Mouse (Mus musculus) embryonic fibroblast, embryonic 13.5 days (primary cell): ENCODE data around the gene Tmem88. TPM values are rescaled to one million over a fixed set of nuclear protein-coding genes. Genes with fewer than 3 reads are reported as not detected.

ENCODE experiments used
- H3K27ac ChIP-seq: 2 replicates; pipeline ENCODE4 v1.5.1; 2012; ENCODE audit warnings: low read length, control low read depth, inconsistent platforms; ENCODE audit not compliant: insufficient read depth
- H3K4me1 ChIP-seq: 2 replicates; pipeline ENCODE4 v1.6.1; 2011; ENCODE audit warnings: low read length; ENCODE audit not compliant: control insufficient read depth, insufficient read depth
- H3K4me3 ChIP-seq: 2 replicates; pipeline ENCODE4 v1.5.1; 2011; ENCODE audit warnings: mild to moderate bottlenecking, control low read depth, low read length; ENCODE audit not compliant: insufficient read depth
- CTCF ChIP-seq: IDR thresholded peaks from 2 replicates; pipeline ENCODE4 v1.5.1; 2011; ENCODE audit warnings: mild to moderate bottlenecking, control low read depth, low read length, moderate library complexity, borderline replicate concordance; ENCODE audit not compliant: insufficient read depth
- POLR2A ChIP-seq: IDR thresholded peaks from 2 replicates; pipeline ENCODE4 v1.6.1; 2011; ENCODE audit warnings: low read depth, mild to moderate bottlenecking, control low read depth, low read length, moderate library complexity
- polyA plus RNA-seq: library from polyadenylated mRNA; stranded (reverse); fragments of >200 nt; gene quantifications from 2 replicates; pipeline ENCODE4 v1.2.4, GENCODE M21; 2011; ENCODE audit warnings: low read depth; ENCODE audit not compliant: missing spikeins, insufficient read length

Gene Tmem88
- polyA plus RNA-seq, 1 experiment: 9.1 TPM

GRCm38 (mm10) chr11:69416921-69417448 is 19.0 kb upstream of the Tmem88 start:
- Histone ChIP-seq H3K27ac (peak overlapping the region; percentile 72), H3K4me1 (peaks cover 9% of the 10 kb centered on the region), H3K4me3 (peak overlapping the region; percentile 21)
- TF ChIP-seq CTCF (no peak), POLR2A (no peak)

GRCm38 (mm10) chr11:69416509-69416908 is 18.5 kb upstream of the Tmem88 start:
- Histone ChIP-seq H3K4me3 (0 out of 2 replicates have a peak overlapping the region, but pooled peaks have one; percentile 10), H3K27ac (peak overlapping the region; percentile 72), H3K4me1 (peaks cover 12% of the 10 kb centered on the region)
- TF ChIP-seq CTCF (no peak), POLR2A (no peak)

GRCm38 (mm10) chr11:69415668-69416451 is 17.8 kb upstream of the Tmem88 start:
- peak overlapping the region; percentile 78 for H3K4me3 ChIP-seq
- peak overlapping the region; percentile 96 for H3K27ac ChIP-seq
- H3K4me1 ChIP-seq: peaks cover 12% of the 10 kb centered on the region
- TF ChIP-seq CTCF: no peak
- TF ChIP-seq POLR2A: peak; percentile 29

- peak overlapping the region; percentile 78 for H3K4me3 ChIP-seq
- no peak for TF ChIP-seq CTCF
- TF ChIP-seq POLR2A: no peak; the same call in 1 of the 2 replicates
- peaks cover 12% of the 10 kb centered on the region for H3K4me1 ChIP-seq
- peak overlapping the region; percentile 96 for H3K27ac ChIP-seq
Measured at GRCm38 (mm10) chr11:69415327-69415667, 17.3 kb upstream of the Tmem88 start.

GRCm38 (mm10) chr11:69414421-69415326 is 16.6 kb upstream of the Tmem88 start:
- Histone ChIP-seq H3K4me1 (peaks cover 12% of the 10 kb centered on the region), H3K27ac (peak overlapping the region; percentile 84), H3K4me3 (peak overlapping the region; percentile 78)
- peak; percentile 43 for TF ChIP-seq POLR2A
- no peak for TF ChIP-seq CTCF

GRCm38 (mm10) chr11:69413221-69414181 is 15.5 kb upstream of the Tmem88 start, which contains the start of gene Kdm6b:
Gene Kdm6b (minus strand): TSS chr11:69413675.
- peaks cover 12% of the 10 kb centered on the region for H3K4me1 ChIP-seq
- peak within 1 kb of the TSS; percentile 84 for H3K27ac ChIP-seq
- TF ChIP-seq POLR2A: peak; percentile 36; the same call in 1 of the 2 replicates
- no peak for TF ChIP-seq CTCF
- H3K4me3 ChIP-seq: peak within 1 kb of the TSS; percentile 2; the same call in 1 of the 2 replicates

GRCm38 (mm10) chr11:69412548-69412947 is 14.5 kb upstream of the Tmem88 start:
- TF ChIP-seq POLR2A (no peak), CTCF (no peak)
- no peak overlapping the region for H3K4me3 ChIP-seq
- H3K27ac ChIP-seq: peak overlapping the region; percentile 84
- H3K4me1 ChIP-seq: peaks cover 12% of the 10 kb centered on the region

GRCm38 (mm10) chr11:69411538-69412203 is 13.6 kb upstream of the Tmem88 start:
- TF ChIP-seq POLR2A (peak; percentile 36), CTCF (no peak)
- H3K27ac ChIP-seq: peak overlapping the region; percentile 97

More at GRCm38 (mm10) chr11:69411538-69412203, 13.6 kb upstream of the Tmem88 start:
- Histone ChIP-seq H3K4me1 (peaks cover 12% of the 10 kb centered on the region), H3K4me3 (peak overlapping the region; percentile 87)
